Mouse (Mus musculus) C2C12 (cell line): Measurements from ENCODE around the gene Caml.

ENCODE experiments used
- CTCF ChIP-seq: IDR thresholded peaks from one replicate; pipeline ENCODE4 v1.5.1; 2011; ENCODE audit not compliant: control insufficient read depth, insufficient read depth, insufficient read length
- MAX ChIP-seq: IDR thresholded peaks from one replicate; pipeline ENCODE4 v1.6.1; 2011; ENCODE audit warnings: mild to moderate bottlenecking, control low read depth
- MYOD1 ChIP-seq: IDR thresholded peaks from one replicate; pipeline ENCODE4 v1.6.1; 2011; ENCODE audit warnings: low read depth; ENCODE audit not compliant: control insufficient read depth, insufficient read length
- MYOG ChIP-seq: IDR thresholded peaks from one replicate; pipeline ENCODE4 v1.6.1; 2011; ENCODE audit not compliant: control insufficient read depth, insufficient read length; ENCODE audit errors: extremely low read depth
- USF1 ChIP-seq: IDR thresholded peaks from one replicate; pipeline ENCODE4 v1.6.1; 2011; ENCODE audit warnings: low read depth, mild to moderate bottlenecking, control low read depth, moderate library complexity

DNA sequence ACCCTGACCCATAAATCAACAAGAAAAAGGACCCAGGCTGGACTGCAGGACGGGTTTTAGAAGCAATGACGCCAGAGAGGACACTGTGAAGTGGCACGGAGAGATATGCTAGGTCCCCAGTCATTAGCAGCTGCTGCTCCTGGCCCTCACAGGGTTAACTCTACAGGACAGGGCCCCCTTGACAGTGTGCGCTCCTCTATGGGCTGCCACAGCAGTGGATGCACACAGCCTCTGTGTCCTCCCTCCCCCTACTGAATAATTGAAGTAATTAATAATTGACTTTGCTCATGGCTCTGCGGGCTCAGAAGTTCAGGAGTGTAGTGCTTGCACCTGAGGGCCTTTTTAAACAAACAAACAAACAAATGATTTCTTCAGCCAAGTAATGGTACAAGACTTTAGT, 9.3 kb upstream of the Caml start:
- TF ChIP-seq CTCF (no peak), USF1 (no peak), MAX (no peak), MYOG (no peak), MYOD1 (no peak)
